10 mouse cellular contexts compared by ENCODE assay signal in the genomic region with DNA sequence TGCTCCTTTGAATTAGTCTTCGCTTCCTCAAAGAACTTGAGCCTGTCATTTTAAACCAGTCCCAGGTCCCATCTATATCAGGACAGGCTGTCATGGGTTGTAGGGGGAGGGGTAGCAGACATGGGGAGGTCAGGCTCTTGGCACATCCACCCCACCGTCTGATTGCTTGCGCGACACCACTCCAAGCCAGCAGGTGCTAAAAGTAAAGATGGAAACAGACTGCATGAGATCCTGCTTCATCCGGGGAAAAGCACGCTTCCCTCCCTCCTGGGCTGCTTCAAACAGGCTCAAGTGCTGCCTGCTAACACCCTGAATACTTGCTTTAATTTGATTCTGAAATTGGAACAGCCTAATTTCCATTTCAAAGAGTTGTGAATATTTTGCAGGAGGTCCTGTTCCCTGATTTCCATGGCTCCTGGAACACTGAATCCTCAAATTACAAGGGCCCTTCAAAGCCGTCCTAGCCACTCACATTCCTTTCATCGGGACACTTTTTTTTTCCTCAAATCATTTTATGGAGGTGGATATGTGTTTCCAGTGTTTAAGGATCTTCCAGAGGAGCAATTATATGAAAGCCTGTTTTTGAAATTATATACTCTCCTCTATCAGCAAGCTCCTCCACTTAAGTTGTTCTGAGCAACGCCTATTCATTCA. TPM values are rescaled to one million over a fixed set of nuclear protein-coding genes. Genes with fewer than 3 reads are reported as not detected.
DNase-seq lines count a peak whose midpoint lies in the region; ATAC-seq and TF ChIP-seq lines count a peak whose summit lies in the region.
"Had no signal": no experiment of that assay in that cellular context is flagged by ENCODE, and none has a peak within 500 bp of the region (broad histone marks: within the 10 kb centered on the region; RNA-seq: fewer than 3 reads in every experiment).

A gene (minus strand): TSS at position 127 of the 654 bp plus-strand sequence.

- H3K4me1 ChIP-seq in limb, embryonic 11.5 days (ENCODE audit: control insufficient read depth, insufficient read depth, low read length), result peaks cover 9% of the 10 kb centered on the region
- H3K4me1 ChIP-seq in limb, embryonic 10.5 days, result peaks cover 19% of the 10 kb centered on the region
- H3K4me1 ChIP-seq in neural tube, embryonic 13.5 days (replicated peaks), result peaks cover 8% of the 10 kb centered on the region; the same call in 1 of the 2 replicates
- no peaks in the 10 kb centered on the region for H3K4me1 ChIP-seq in thymus, adult 2 months (replicated peaks; ENCODE audit: control insufficient read depth, insufficient read depth, low read length)
- no peaks in the 10 kb centered on the region for H3K4me1 ChIP-seq in intestine, embryonic 16.5 days (ENCODE audit: control insufficient read depth, insufficient read depth, low read length)

- no peak for TF ChIP-seq POLR2A in thymus, adult 2 months (IDR thresholded peaks at IDR 0.05; ENCODE audit: control insufficient read depth, extremely low read depth, insufficient read depth, low read length, poor library complexity)

- TF ChIP-seq CTCF in thymus, adult 2 months (IDR thresholded peaks at IDR 0.05; ENCODE audit: borderline replicate concordance, control insufficient read depth, extremely low read depth, insufficient read depth, low read length, poor library complexity), result no peak

- H3K27me3 ChIP-seq in limb, embryonic 11.5 days (ENCODE audit: control insufficient read depth, insufficient read depth, low read length), result no peaks in the 10 kb centered on the region
- no peaks in the 10 kb centered on the region for H3K27me3 ChIP-seq in limb, embryonic 10.5 days (ENCODE audit: low read depth, poor library complexity, severe bottlenecking)
- H3K27me3 ChIP-seq in neural tube, embryonic 13.5 days, result no peaks in the 10 kb centered on the region
- no peaks in the 10 kb centered on the region for H3K27me3 ChIP-seq in thymus, adult 2 months (ENCODE audit: control insufficient read depth, insufficient read depth, low read length)
- H3K27me3 ChIP-seq in intestine, embryonic 16.5 days (replicated peaks; ENCODE audit: control insufficient read depth, insufficient read depth, low read length), result no peaks in the 10 kb centered on the region

- ATAC-seq in limb, embryonic 11.5 days (ENCODE audit: insufficient number of reproducible peaks, low FRiP score, low TSS enrichment, low read depth), result no peak
- ATAC-seq in neural tube, embryonic 13.5 days (ENCODE audit: low read depth), result 0 out of 2 replicates have a peak, but pooled peaks have one; percentile 27
- no peak for ATAC-seq in intestine, embryonic 16.5 days

- no peak within 1 kb of the TSS for H3K9ac ChIP-seq in limb, embryonic 11.5 days (ENCODE audit: low read length)
- no peak within 1 kb of the TSS for H3K9ac ChIP-seq in neural tube, embryonic 13.5 days
- no peak within 1 kb of the TSS for H3K9ac ChIP-seq in intestine, embryonic 16.5 days (ENCODE audit: low read depth, low read length)

- peak; percentile 20 for DNase-seq in limb, embryonic 11.5 days (ENCODE audit: low spot score)
- no peak for DNase-seq in limb, embryonic 10.5 days (ENCODE audit: low spot score)
- DNase-seq in frontal cortex, adult 2 months (ENCODE audit: extremely low spot score in 1 of 2, low spot score in 1 of 2), result peak; percentile 4 to 24
- DNase-seq in heart, postnatal 4 days, result peak; percentile 15
- DNase-seq in T-cell, adult 2 months (ENCODE audit: low spot score), result no peak
- DNase-seq in thymus, adult 2 months, result no peak
- DNase-seq: kidney, postnatal 4 days had no signal

- no peak within 1 kb of the TSS for H3K4me2 ChIP-seq in limb, embryonic 11.5 days (ENCODE audit: low read depth, severe bottlenecking)
- no peak within 1 kb of the TSS for H3K4me2 ChIP-seq in neural tube, embryonic 13.5 days
- no peak within 1 kb of the TSS for H3K4me2 ChIP-seq in intestine, embryonic 16.5 days (ENCODE audit: low read depth, low read length)

- 51% methylated on average over 9 of the region's 9 CpGs for WGBS in limb, embryonic 11.5 days
- WGBS in limb, embryonic 10.5 days, result 58% methylated on average over 9 of the region's 9 CpGs
- WGBS in neural tube, embryonic 13.5 days, result 41% methylated on average over 9 of the region's 9 CpGs
- WGBS in thymus, adult 2 months, result 85% methylated on average over 9 of the region's 9 CpGs
- 66% methylated on average over 9 of the region's 9 CpGs for WGBS in intestine, embryonic 16.5 days

- no peak within 1 kb of the TSS for H3K4me3 ChIP-seq in limb, embryonic 11.5 days (ENCODE audit: low read depth, low read length)
- no peak within 1 kb of the TSS for H3K4me3 ChIP-seq in limb, embryonic 10.5 days
- H3K4me3 ChIP-seq in neural tube, embryonic 13.5 days, result no peak within 1 kb of the TSS
- H3K4me3 ChIP-seq in thymus, adult 2 months (ENCODE audit: control insufficient read depth, insufficient read depth, low read length), result no peak within 1 kb of the TSS
- no peak within 1 kb of the TSS for H3K4me3 ChIP-seq in intestine, embryonic 16.5 days (ENCODE audit: low read length)

- no peaks in the 10 kb centered on the region for H3K36me3 ChIP-seq in limb, embryonic 11.5 days (ENCODE audit: control insufficient read depth, insufficient read depth, low read length)
- H3K36me3 ChIP-seq in limb, embryonic 10.5 days, result no peaks in the 10 kb centered on the region
- no peaks in the 10 kb centered on the region for H3K36me3 ChIP-seq in neural tube, embryonic 13.5 days
- H3K36me3 ChIP-seq in thymus, adult 2 months (ENCODE audit: control insufficient read depth, insufficient read depth, low read length), result no peaks in the 10 kb centered on the region
- H3K36me3 ChIP-seq in intestine, embryonic 16.5 days (ENCODE audit: control insufficient read depth, insufficient read depth, low read length), result no peaks in the 10 kb centered on the region

- no peaks in the 10 kb centered on the region for H3K9me3 ChIP-seq in limb, embryonic 11.5 days (ENCODE audit: control insufficient read depth, low read length)
- H3K9me3 ChIP-seq in limb, embryonic 10.5 days (replicated peaks), result no peaks in the 10 kb centered on the region
- H3K9me3 ChIP-seq in neural tube, embryonic 13.5 days, result no peaks in the 10 kb centered on the region
- no peaks in the 10 kb centered on the region for H3K9me3 ChIP-seq in intestine, embryonic 16.5 days (ENCODE audit: control insufficient read depth, low read length)

- H3K27ac ChIP-seq in limb, embryonic 11.5 days (replicated peaks; ENCODE audit: low read depth, low read length), result no peak within 1 kb of the TSS
- H3K27ac ChIP-seq in limb, embryonic 10.5 days, result no peak within 1 kb of the TSS
- no peak within 1 kb of the TSS for H3K27ac ChIP-seq in neural tube, embryonic 13.5 days (replicated peaks)
- H3K27ac ChIP-seq in thymus, adult 2 months (ENCODE audit: control insufficient read depth, insufficient read depth, low read length), result no peak within 1 kb of the TSS
- no peak within 1 kb of the TSS for H3K27ac ChIP-seq in intestine, embryonic 16.5 days (ENCODE audit: low read length)

RNA-seq across cellular contexts. Expression of the gene that starts here (rescaled TPM):
- polyA plus RNA-seq in limb, embryonic 11.5 days (2014; fragmentation: Nextera tagmentation; extraction: Ambion mirVana), result 0.10 and 0.27 TPM in 2 replicates
- polyA plus RNA-seq in limb, embryonic 10.5 days (2016; fragmentation: Nextera tagmentation; extraction: Ambion mirVana), result 0.08 TPM in 1 of 2 replicates, not detected in the other
- 0.86 and 1.2 TPM in 2 replicates for polyA plus RNA-seq in frontal cortex, adult 2 months (2012; rRNA removed)
- total RNA-seq in heart, postnatal 4 days (2021), result under 1 TPM; 0.21 to 0.34 TPM
- polyA plus RNA-seq in neural tube, embryonic 13.5 days (2015; fragmentation: Nextera tagmentation; extraction: Ambion mirVana), result not detected in 2 replicates
- not detected in 2 replicates for polyA plus RNA-seq in thymus, adult 2 months (2012; rRNA removed)
- not detected in 2 replicates for polyA plus RNA-seq in intestine, embryonic 16.5 days (2015; fragmentation: Nextera tagmentation; extraction: Ambion mirVana)
- total RNA-seq: monocyte, adult 5-6 weeks had no signal

Comparison
In these comparisons a context has a peak if more than half of its experiments do, and no peak if none do; other contexts are left out.
1. Peak in DNase-seq in limb, embryonic 11.5 days; RNA of the gene not detected or under 1 TPM.
2. Peak in DNase-seq in heart, postnatal 4 days; RNA of the gene not detected or under 1 TPM.
3. Peak in ATAC-seq in neural tube, embryonic 13.5 days; RNA of the gene not detected or under 1 TPM.
4. DNase-seq: peak in frontal cortex, adult 2 months (2 of 2); none in limb, embryonic 10.5 days (single experiment), T-cell, adult 2 months (single experiment) and thymus, adult 2 months (single experiment).